Mouse (Mus musculus) kidney, adult 2 months (tissue): Measurements from ENCODE around the gene Noc3l.

ENCODE experiments used
- CTCF ChIP-seq: fragments of 200-500 bp; conservative IDR thresholded peaks from 2 replicates; pipeline ENCODE4 v1.5.1; 2011; ENCODE audit warnings: low read depth, mild to moderate bottlenecking, control low read depth, low read length, moderate library complexity, mixed read lengths; ENCODE audit not compliant: insufficient read depth, insufficient read length
- POLR2A ChIP-seq: fragments of 200-500 bp; IDR thresholded peaks from one replicate; pipeline ENCODE4 v1.6.1; 2011; ENCODE audit warnings: low read depth, low read length, control low read depth

DNA sequence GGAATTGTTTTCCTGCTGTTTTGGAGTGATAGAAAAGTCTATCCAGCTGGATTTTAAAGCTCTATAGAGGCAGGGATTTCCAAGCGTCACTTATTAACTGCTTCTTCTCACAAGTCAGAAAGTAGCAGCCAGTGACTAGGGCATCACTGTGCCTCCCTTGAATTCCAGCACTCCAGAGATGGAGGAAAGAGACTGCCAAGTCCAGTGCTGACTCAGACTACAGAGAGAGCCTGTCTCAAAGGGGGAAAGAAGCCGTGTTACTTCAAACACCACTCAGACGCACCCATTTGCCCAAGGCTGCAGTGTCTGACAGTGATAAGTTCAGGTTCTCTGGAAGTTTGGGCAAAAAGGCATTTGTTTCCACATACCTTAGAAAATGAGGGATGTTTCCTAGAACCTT is 58.6 kb downstream of the Noc3l start:
- TF ChIP-seq CTCF (no peak), POLR2A (no peak)
